Mouse (Mus musculus): Measurements from ENCODE around the gene Ptn. TPM values are rescaled to one million over a fixed set of nuclear protein-coding genes. Genes with fewer than 3 reads are reported as not detected.

Ptn gene
- polyA plus RNA-seq, 1 experiment from 2014 or later = 15.6 TPM

DNA sequence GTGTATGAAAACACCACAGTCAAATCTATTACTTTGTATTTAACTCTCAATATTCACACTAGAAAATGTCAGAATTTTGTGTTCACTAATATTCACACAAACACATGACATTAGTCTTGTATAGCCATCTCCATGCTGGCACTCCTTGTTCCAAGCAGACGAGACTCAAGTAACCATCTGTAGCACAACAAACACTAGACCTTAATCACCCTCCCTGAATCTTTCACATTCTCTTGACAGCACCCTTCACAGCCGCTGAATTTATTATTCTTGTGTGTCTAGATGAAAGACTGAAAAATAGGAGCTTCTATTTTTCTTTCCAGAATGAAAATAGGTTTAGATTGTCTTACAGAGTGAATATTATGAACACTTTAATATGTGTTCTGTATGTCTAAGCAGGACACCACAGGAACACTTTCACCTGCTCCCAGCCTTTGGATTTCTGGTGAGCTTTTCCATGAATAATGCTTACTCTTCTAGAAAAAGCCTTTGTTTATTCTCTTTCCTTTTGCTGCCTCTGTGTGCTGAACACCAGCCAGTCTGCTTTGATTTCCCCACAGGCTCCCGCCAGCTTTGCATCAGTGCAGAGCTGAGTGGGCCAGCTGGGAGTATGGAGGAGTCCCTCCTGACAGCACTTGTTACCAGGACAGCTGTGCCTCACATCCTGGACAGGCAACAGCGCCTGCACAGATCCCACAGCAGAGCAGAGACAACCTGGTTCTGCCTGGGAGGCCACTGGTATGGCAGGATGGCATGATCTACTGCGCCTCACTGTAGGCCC is 87.1 kb downstream of the Ptn start:
- H3K9me3 ChIP-seq (ENCODE audit: low read length) = no peaks in the 10 kb centered on the region
- H3K4me2 ChIP-seq (replicated peaks; ENCODE audit: low read depth, low read length) = no peak overlapping the region
- H3K9ac ChIP-seq (replicated peaks; ENCODE audit: low read depth) = no peak overlapping the region
- ATAC-seq (no peak), DNase-seq (ENCODE audit: low spot score) (no peak)
- WGBS = 63% methylated on average over 5 of the region's 5 CpGs
- H3K27ac ChIP-seq (ENCODE audit: low read length) = no peak overlapping the region
- no peaks in the 10 kb centered on the region for H3K27me3 ChIP-seq (replicated peaks; ENCODE audit: insufficient read depth, low read length)
- no peak overlapping the region for H3K4me3 ChIP-seq (ENCODE audit: low read depth, low read length)
- no peaks in the 10 kb centered on the region for H3K36me3 ChIP-seq (ENCODE audit: insufficient read depth, low read length)
- no peaks in the 10 kb centered on the region for H3K4me1 ChIP-seq (ENCODE audit: insufficient read depth, low read depth, low read length)
- TF ChIP-seq EP300 (IDR thresholded peaks at IDR 0.05) (no peak), CTCF (IDR thresholded peaks at IDR 0.05) (no peak)

DNA sequence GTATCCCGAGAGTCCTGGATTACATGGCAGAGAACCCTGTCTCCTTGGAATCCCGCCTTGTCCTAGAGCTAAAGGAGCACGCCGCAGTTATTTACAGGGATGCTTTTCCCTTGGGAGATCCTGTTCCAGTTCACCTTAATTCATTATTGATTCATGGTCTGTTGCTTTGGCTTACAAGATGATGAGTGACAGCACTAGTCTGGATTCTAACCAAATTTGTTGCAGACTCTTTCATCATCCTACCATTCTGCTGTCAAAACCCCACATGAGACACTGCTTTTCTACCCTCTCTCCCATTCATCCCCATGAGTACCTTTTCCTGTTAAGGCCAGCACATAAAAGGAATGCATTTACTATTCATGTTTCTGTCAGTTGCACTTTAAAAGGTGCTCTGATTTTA is 96.7 kb downstream of the Ptn start:
- no peaks in the 10 kb centered on the region for H3K27me3 ChIP-seq (replicated peaks; ENCODE audit: insufficient read depth, low read length)
- no peak for TF ChIP-seq EP300 (IDR thresholded peaks at IDR 0.05)
- no peak for TF ChIP-seq CTCF (IDR thresholded peaks at IDR 0.05)
- no peak overlapping the region for H3K9ac ChIP-seq (replicated peaks; ENCODE audit: low read depth)
- no peak overlapping the region for H3K27ac ChIP-seq (ENCODE audit: low read length)
- no peak overlapping the region for H3K4me3 ChIP-seq (ENCODE audit: low read depth, low read length)
- no peak overlapping the region for H3K4me2 ChIP-seq (replicated peaks; ENCODE audit: low read depth, low read length)
- no peak for DNase-seq (ENCODE audit: low spot score)
- H3K4me1 ChIP-seq (ENCODE audit: insufficient read depth, low read depth, low read length) = no peaks in the 10 kb centered on the region
- ATAC-seq = no peak
- WGBS = 97% methylated on average over 4 of the region's 4 CpGs
- no peaks in the 10 kb centered on the region for H3K9me3 ChIP-seq (ENCODE audit: low read length)
- no peaks in the 10 kb centered on the region for H3K36me3 ChIP-seq (ENCODE audit: insufficient read depth, low read length)

DNA sequence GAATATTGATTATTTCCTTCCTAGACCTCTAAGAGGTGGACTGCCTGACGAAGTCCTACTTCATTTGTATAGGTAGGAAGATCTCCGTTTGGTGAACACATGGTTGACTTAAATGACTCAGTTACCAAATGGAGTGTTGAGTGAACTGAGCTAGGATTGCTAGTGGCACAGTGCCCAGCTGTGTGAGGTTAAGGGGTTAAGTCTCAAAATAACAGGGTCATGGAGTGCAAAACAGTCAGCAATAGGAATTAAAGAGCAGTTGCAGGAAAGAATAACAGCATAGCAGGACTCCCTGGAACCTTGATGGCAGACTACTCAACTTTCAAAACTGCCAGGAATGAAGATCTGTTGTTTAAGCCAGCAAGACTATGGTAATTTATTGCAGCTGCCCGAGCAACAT is 114.5 kb downstream of the Ptn start:
- WGBS = 67% methylated on average over 3 of the region's 3 CpGs

DNA sequence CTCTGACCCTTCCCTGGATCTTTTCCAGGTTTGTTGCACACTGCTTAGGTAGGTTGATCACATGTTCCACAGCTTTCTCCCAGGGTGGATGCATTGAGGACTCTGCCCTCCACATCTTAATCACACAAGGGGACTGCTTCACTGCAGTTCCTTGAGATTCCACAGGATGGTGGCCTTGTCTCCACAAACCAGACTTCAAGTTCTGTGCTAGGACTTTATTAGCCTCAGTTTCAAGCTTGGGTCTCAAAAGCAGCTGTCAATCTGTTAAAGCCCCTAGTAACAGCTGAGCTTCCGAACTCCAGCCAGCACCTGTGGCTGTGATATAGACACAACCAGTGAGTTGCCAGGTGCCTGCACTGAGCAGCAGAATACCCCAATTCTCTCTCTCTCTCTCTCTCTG is 118.5 kb downstream of the Ptn start:
- peak; percentile 30; the same call in 1 of the 2 replicates for ATAC-seq
- 9% methylated on average over 1 of the region's 1 CpGs for WGBS

More for the DNA sequence above, 114.5 kb downstream of the Ptn start:
- Histone ChIP-seq H3K9ac (replicated peaks; ENCODE audit: low read depth) (no peak overlapping the region), H3K27me3 (replicated peaks; ENCODE audit: insufficient read depth, low read length) (no peaks in the 10 kb centered on the region), H3K4me2 (replicated peaks; ENCODE audit: low read depth, low read length) (no peak overlapping the region), H3K4me3 (ENCODE audit: low read depth, low read length) (no peak overlapping the region), H3K9me3 (ENCODE audit: low read length) (no peaks in the 10 kb centered on the region), H3K27ac (ENCODE audit: low read length) (no peak overlapping the region), H3K4me1 (ENCODE audit: insufficient read depth, low read depth, low read length) (no peaks in the 10 kb centered on the region), H3K36me3 (ENCODE audit: insufficient read depth, low read length) (no peaks in the 10 kb centered on the region)
- DNase-seq (ENCODE audit: low spot score) (no peak), ATAC-seq (no peak)
- TF ChIP-seq CTCF (IDR thresholded peaks at IDR 0.05) (no peak), EP300 (IDR thresholded peaks at IDR 0.05) (no peak)

GRCm38 (mm10) chr6:36690941-36691340 is 119.1 kb downstream of the Ptn start:
- DNase-seq (ENCODE audit: low spot score) = no peak
- no peak overlapping the region for H3K27ac ChIP-seq (ENCODE audit: low read length)
- no peaks in the 10 kb centered on the region for H3K4me1 ChIP-seq (ENCODE audit: insufficient read depth, low read depth, low read length)
- TF ChIP-seq EP300 (IDR thresholded peaks at IDR 0.05) = no peak
- no peak for TF ChIP-seq CTCF (IDR thresholded peaks at IDR 0.05)
- H3K36me3 ChIP-seq (ENCODE audit: insufficient read depth, low read length) = no peaks in the 10 kb centered on the region
- H3K4me2 ChIP-seq (replicated peaks; ENCODE audit: low read depth, low read length) = no peak overlapping the region
- no peaks in the 10 kb centered on the region for H3K9me3 ChIP-seq (ENCODE audit: low read length)
- H3K9ac ChIP-seq (replicated peaks; ENCODE audit: low read depth) = no peak overlapping the region
- WGBS = 78% methylated on average over 4 of the region's 4 CpGs
- H3K4me3 ChIP-seq (ENCODE audit: low read depth, low read length) = no peak overlapping the region
- ATAC-seq = no peak
- no peaks in the 10 kb centered on the region for H3K27me3 ChIP-seq (replicated peaks; ENCODE audit: insufficient read depth, low read length)

More for the DNA sequence above, 118.5 kb downstream of the Ptn start:
- H3K9me3 ChIP-seq (ENCODE audit: low read length) = no peaks in the 10 kb centered on the region
- peak; percentile 90 for TF ChIP-seq CTCF (IDR thresholded peaks at IDR 0.05)
- no peak for TF ChIP-seq EP300 (IDR thresholded peaks at IDR 0.05)
- peak; percentile 72 for DNase-seq (ENCODE audit: low spot score)
- no peak overlapping the region for H3K27ac ChIP-seq (ENCODE audit: low read length)
- H3K4me2 ChIP-seq (replicated peaks; ENCODE audit: low read depth, low read length) = no peak overlapping the region
- H3K4me1 ChIP-seq (ENCODE audit: insufficient read depth, low read depth, low read length) = no peaks in the 10 kb centered on the region
- H3K27me3 ChIP-seq (replicated peaks; ENCODE audit: insufficient read depth, low read length) = no peaks in the 10 kb centered on the region
- no peak overlapping the region for H3K9ac ChIP-seq (replicated peaks; ENCODE audit: low read depth)
- H3K4me3 ChIP-seq (ENCODE audit: low read depth, low read length) = no peak overlapping the region
- H3K36me3 ChIP-seq (ENCODE audit: insufficient read depth, low read length) = no peaks in the 10 kb centered on the region

- TF ChIP-seq CTCF (IDR thresholded peaks at IDR 0.05) = no peak
- peak; percentile 60 for TF ChIP-seq EP300 (IDR thresholded peaks at IDR 0.05)
- Histone ChIP-seq H3K4me3 (ENCODE audit: low read depth, low read length) (no peak overlapping the region), H3K9ac (replicated peaks; ENCODE audit: low read depth) (no peak overlapping the region), H3K36me3 (ENCODE audit: insufficient read depth, low read length) (no peaks in the 10 kb centered on the region), H3K9me3 (ENCODE audit: low read length) (no peaks in the 10 kb centered on the region), H3K27me3 (replicated peaks; ENCODE audit: insufficient read depth, low read length) (no peaks in the 10 kb centered on the region), H3K4me2 (replicated peaks; ENCODE audit: low read depth, low read length) (no peak overlapping the region), H3K27ac (ENCODE audit: low read length) (no peak overlapping the region), H3K4me1 (ENCODE audit: insufficient read depth, low read depth, low read length) (no peaks in the 10 kb centered on the region)
- 42% methylated on average over 8 of the region's 8 CpGs for WGBS
- DNase-seq (ENCODE audit: low spot score) (peak; percentile 66), ATAC-seq (peak; percentile 62)
These were observed 133.0 kb downstream of the Ptn start for GRCm38 (mm10) chr6:36676710-36677691.

Measured in lung, postnatal 0 days (tissue).